Comparison of ENCODE assay signal across 14 mouse cellular contexts in genomic region chr5:139370336-139370735, GRCm38 (mm10). TPM values are rescaled to one million over a fixed set of nuclear protein-coding genes. Genes with fewer than 3 reads are reported as not detected.
A peak's percentile ranks its signal among the peaks of the same experiment; 100 is the strongest.
DNase-seq lines count a peak whose midpoint lies in the region; ATAC-seq and TF ChIP-seq lines count a peak whose summit lies in the region.
"Had no signal": no experiment of that assay in that cellular context is flagged by ENCODE, and none has a peak within 500 bp of the region (broad histone marks: within the 10 kb centered on the region; RNA-seq: fewer than 3 reads in every experiment).

No protein-coding gene starts in this region.

- 65% methylated on average over 6 of the region's 6 CpGs for WGBS in heart, embryonic 13.5 days
- WGBS in lung, postnatal 0 days = 78% methylated on average over 6 of the region's 6 CpGs
- WGBS in embryonic facial prominence, embryonic 13.5 days = 80% methylated on average over 6 of the region's 6 CpGs
- WGBS in neural tube, embryonic 13.5 days = 93% methylated on average over 6 of the region's 6 CpGs
- 85% methylated on average over 6 of the region's 6 CpGs for WGBS in cerebellum, adult 2 months

- TF ChIP-seq POLR2A in cerebellum, adult 2 months (IDR thresholded peaks at IDR 0.05; ENCODE audit: borderline replicate concordance, insufficient read depth, low read length) = no peak

- H3K4me2 ChIP-seq in heart, embryonic 13.5 days = peak overlapping the region; percentile 88
- peak overlapping the region; percentile 85; the same call in 1 of the 2 replicates for H3K4me2 ChIP-seq in lung, postnatal 0 days (replicated peaks; ENCODE audit: low read depth, low read length)
- H3K4me2 ChIP-seq in embryonic facial prominence, embryonic 13.5 days = peak overlapping the region; percentile 83; the same call in 1 of the 2 replicates
- no peak overlapping the region for H3K4me2 ChIP-seq in neural tube, embryonic 13.5 days

- H3K9me3 ChIP-seq in heart, embryonic 13.5 days = no peaks in the 10 kb centered on the region
- H3K9me3 ChIP-seq in lung, postnatal 0 days (ENCODE audit: low read length) = no peaks in the 10 kb centered on the region
- H3K9me3 ChIP-seq in embryonic facial prominence, embryonic 13.5 days = no peaks in the 10 kb centered on the region
- H3K9me3 ChIP-seq in neural tube, embryonic 13.5 days = no peaks in the 10 kb centered on the region

- no peak for TF ChIP-seq EP300 in lung, postnatal 0 days (IDR thresholded peaks at IDR 0.05)

- H3K36me3 ChIP-seq in heart, embryonic 13.5 days = no peaks in the 10 kb centered on the region
- H3K36me3 ChIP-seq in lung, postnatal 0 days (ENCODE audit: insufficient read depth, low read length) = no peaks in the 10 kb centered on the region
- no peaks in the 10 kb centered on the region for H3K36me3 ChIP-seq in embryonic facial prominence, embryonic 13.5 days
- H3K36me3 ChIP-seq in neural tube, embryonic 13.5 days = no peaks in the 10 kb centered on the region

- intact Hi-C loops in heart, postnatal 36 days (cut with DNase I) = no loop called here

- H3K4me1 ChIP-seq in heart, embryonic 13.5 days = peaks cover 35% of the 10 kb centered on the region
- H3K4me1 ChIP-seq in lung, postnatal 0 days (ENCODE audit: insufficient read depth, low read depth, low read length) = peaks cover 12% of the 10 kb centered on the region
- H3K4me1 ChIP-seq in embryonic facial prominence, embryonic 13.5 days = peaks cover 29% of the 10 kb centered on the region
- peaks cover 31% of the 10 kb centered on the region for H3K4me1 ChIP-seq in neural tube, embryonic 13.5 days (replicated peaks)
- peaks cover 7% of the 10 kb centered on the region for H3K4me1 ChIP-seq in cerebellum, adult 2 months (ENCODE audit: control insufficient read depth, insufficient read depth, low read length)

- H3K27ac ChIP-seq in heart, embryonic 13.5 days (replicated peaks) = peak overlapping the region; percentile 45; the same call in 1 of the 2 replicates
- H3K27ac ChIP-seq in lung, postnatal 0 days (ENCODE audit: low read length) = no peak overlapping the region
- H3K27ac ChIP-seq in embryonic facial prominence, embryonic 13.5 days = no peak overlapping the region
- no peak overlapping the region for H3K27ac ChIP-seq in neural tube, embryonic 13.5 days (replicated peaks)
- H3K27ac ChIP-seq in cerebellum, adult 2 months (ENCODE audit: insufficient read depth, low read length) = no peak overlapping the region

- H3K27me3 ChIP-seq in heart, embryonic 13.5 days (replicated peaks) = no peaks in the 10 kb centered on the region
- H3K27me3 ChIP-seq in lung, postnatal 0 days (replicated peaks; ENCODE audit: insufficient read depth, low read length) = no peaks in the 10 kb centered on the region
- H3K27me3 ChIP-seq in embryonic facial prominence, embryonic 13.5 days = no peaks in the 10 kb centered on the region
- H3K27me3 ChIP-seq in neural tube, embryonic 13.5 days = no peaks in the 10 kb centered on the region
- H3K27me3 ChIP-seq in cerebellum, adult 2 months (ENCODE audit: control insufficient read depth, insufficient read depth, low read length) = no peaks in the 10 kb centered on the region

- DNase-seq in heart, postnatal 36 days = no peak
- DNase-seq in lung, postnatal 0 days (ENCODE audit: low spot score) = no peak
- DNase-seq in lung, postnatal 36 days = no peak
- DNase-seq in layer of hippocampus, postnatal 14 days (ENCODE audit: low spot score in 2 of 2) = no peak
- no peak for DNase-seq in cerebellum, adult 2 months
- DNase-seq: embryo, embryonic 11 days; kidney, adult 18-20 months; right cerebral cortex, postnatal 4 days; thymus, postnatal 14 days had no signal

- no peak for ATAC-seq in heart, embryonic 13.5 days (ENCODE audit: extremely low read depth, insufficient number of reproducible peaks, low FRiP score, low TSS enrichment)
- ATAC-seq in lung, postnatal 0 days = no peak
- ATAC-seq in embryonic facial prominence, embryonic 13.5 days (ENCODE audit: insufficient number of reproducible peaks, insufficient read depth, low FRiP score, low TSS enrichment, low read depth) = no peak
- no peak for ATAC-seq in neural tube, embryonic 13.5 days (ENCODE audit: low read depth)

- H3K9ac ChIP-seq in heart, embryonic 13.5 days = peak overlapping the region; percentile 96
- no peak overlapping the region for H3K9ac ChIP-seq in lung, postnatal 0 days (replicated peaks; ENCODE audit: low read depth)
- H3K9ac ChIP-seq in embryonic facial prominence, embryonic 13.5 days = peak overlapping the region; percentile 96; the same call in 1 of the 2 replicates
- 0 out of 2 replicates have a peak overlapping the region, but pooled peaks have one; percentile 93 for H3K9ac ChIP-seq in neural tube, embryonic 13.5 days

- no peak overlapping the region for H3K4me3 ChIP-seq in heart, embryonic 13.5 days
- H3K4me3 ChIP-seq in lung, postnatal 0 days (ENCODE audit: low read depth, low read length) = no peak overlapping the region
- H3K4me3 ChIP-seq in embryonic facial prominence, embryonic 13.5 days = 0 out of 2 replicates have a peak overlapping the region, but pooled peaks have one; percentile 77
- no peak overlapping the region for H3K4me3 ChIP-seq in neural tube, embryonic 13.5 days
- no peak overlapping the region for H3K4me3 ChIP-seq in cerebellum, adult 2 months (replicated peaks; ENCODE audit: insufficient read depth, low read depth, low read length)

- no peak for TF ChIP-seq CTCF in lung, postnatal 0 days (IDR thresholded peaks at IDR 0.05)
- TF ChIP-seq CTCF in cerebellum, adult 2 months (IDR thresholded peaks at IDR 0.05; ENCODE audit: borderline replicate concordance, insufficient read depth, low read depth, low read length) = no peak

RNA-seq across cellular contexts. Expression of gene Gpr146, which starts 7.2 kb away (rescaled TPM):
- polyA plus RNA-seq in heart, embryonic 13.5 days (2015; fragmentation: Nextera tagmentation; extraction: Ambion mirVana) = 7.0 and 8.8 TPM in 2 replicates
- total RNA-seq in heart, postnatal 36 days (2021) = 10 to 100 TPM; 43.6 to 56.2 TPM
- polyA plus RNA-seq in lung, postnatal 0 days (2015; fragmentation: Nextera tagmentation; extraction: Ambion mirVana) = 22.7 and 28.1 TPM in 2 replicates
- 1.7 and 2.5 TPM in 2 replicates for polyA plus RNA-seq in embryonic facial prominence, embryonic 13.5 days (2015; fragmentation: Nextera tagmentation; extraction: Ambion mirVana)
- polyA plus RNA-seq in neural tube, embryonic 13.5 days (2015; fragmentation: Nextera tagmentation; extraction: Ambion mirVana) = 1.8 and 1.9 TPM in 2 replicates
- total RNA-seq in layer of hippocampus, postnatal 14 days (2021) = 10 to 100 TPM; 10.1 to 11.8 TPM
- 16.4 and 17.3 TPM in 2 replicates for polyA plus RNA-seq in cerebellum, adult 2 months (2012; rRNA removed)

RNA-seq across cellular contexts. Expression of gene Cyp2w1, which starts 17.9 kb away (rescaled TPM):
- not detected in 2 replicates for polyA plus RNA-seq in heart, embryonic 13.5 days (2015; fragmentation: Nextera tagmentation; extraction: Ambion mirVana)
- not detected for total RNA-seq in heart, postnatal 36 days (2021)
- polyA plus RNA-seq in lung, postnatal 0 days (2015; fragmentation: Nextera tagmentation; extraction: Ambion mirVana) = not detected in 2 replicates
- polyA plus RNA-seq in embryonic facial prominence, embryonic 13.5 days (2015; fragmentation: Nextera tagmentation; extraction: Ambion mirVana) = 12.8 and 17.0 TPM in 2 replicates
- not detected in 2 replicates for polyA plus RNA-seq in neural tube, embryonic 13.5 days (2015; fragmentation: Nextera tagmentation; extraction: Ambion mirVana)
- not detected for total RNA-seq in layer of hippocampus, postnatal 14 days (2021)
- not detected in 2 replicates for polyA plus RNA-seq in cerebellum, adult 2 months (2012; rRNA removed)
- total RNA-seq: left cerebral cortex, postnatal 14 days; monocyte, adult 5-6 weeks had no signal

RNA-seq across cellular contexts. Expression of gene Cox19, which starts 19.1 kb away (rescaled TPM):
- polyA plus RNA-seq in heart, embryonic 13.5 days (2015; fragmentation: Nextera tagmentation; extraction: Ambion mirVana) = 68.4 and 75.8 TPM in 2 replicates
- total RNA-seq in heart, postnatal 36 days (2021) = 10 to 100 TPM; 80.4 to 83.7 TPM
- polyA plus RNA-seq in lung, postnatal 0 days (2015; fragmentation: Nextera tagmentation; extraction: Ambion mirVana) = 60.5 and 61.6 TPM in 2 replicates
- 88.4 and 108 TPM in 2 replicates for polyA plus RNA-seq in embryonic facial prominence, embryonic 13.5 days (2015; fragmentation: Nextera tagmentation; extraction: Ambion mirVana)
- 113 and 120 TPM in 2 replicates for polyA plus RNA-seq in neural tube, embryonic 13.5 days (2015; fragmentation: Nextera tagmentation; extraction: Ambion mirVana)
- 10 to 100 TPM; 73.6 to 79.4 TPM for total RNA-seq in layer of hippocampus, postnatal 14 days (2021)
- 87.4 and 91.1 TPM in 2 replicates for polyA plus RNA-seq in cerebellum, adult 2 months (2012; rRNA removed)

RNA-seq across cellular contexts. Expression of gene C130050O18Rik, which starts 34.7 kb away (rescaled TPM):
- polyA plus RNA-seq in heart, embryonic 13.5 days (2015; fragmentation: Nextera tagmentation; extraction: Ambion mirVana) = 0.24 and 0.34 TPM in 2 replicates
- total RNA-seq in heart, postnatal 36 days (2021) = under 1 TPM; 0.62 to 0.64 TPM
- 2.2 and 3.3 TPM in 2 replicates for polyA plus RNA-seq in lung, postnatal 0 days (2015; fragmentation: Nextera tagmentation; extraction: Ambion mirVana)
- 3.1 and 3.5 TPM in 2 replicates for polyA plus RNA-seq in embryonic facial prominence, embryonic 13.5 days (2015; fragmentation: Nextera tagmentation; extraction: Ambion mirVana)
- polyA plus RNA-seq in neural tube, embryonic 13.5 days (2015; fragmentation: Nextera tagmentation; extraction: Ambion mirVana) = 0.38 and 0.39 TPM in 2 replicates
- total RNA-seq in layer of hippocampus, postnatal 14 days (2021) = under 1 TPM; 0.17 to 0.21 TPM
- 0.21 and 0.25 TPM in 2 replicates for polyA plus RNA-seq in cerebellum, adult 2 months (2012; rRNA removed)

RNA-seq across cellular contexts. Expression of gene Adap1, which starts 44.9 kb away (rescaled TPM):
- 0.70 and 1.0 TPM in 2 replicates for polyA plus RNA-seq in heart, embryonic 13.5 days (2015; fragmentation: Nextera tagmentation; extraction: Ambion mirVana)
- total RNA-seq in heart, postnatal 36 days (2021) = 1 to 10 TPM; 1.4 to 1.5 TPM
- polyA plus RNA-seq in lung, postnatal 0 days (2015; fragmentation: Nextera tagmentation; extraction: Ambion mirVana) = 3.6 and 4.1 TPM in 2 replicates
- 0.61 and 0.63 TPM in 2 replicates for polyA plus RNA-seq in embryonic facial prominence, embryonic 13.5 days (2015; fragmentation: Nextera tagmentation; extraction: Ambion mirVana)
- polyA plus RNA-seq in neural tube, embryonic 13.5 days (2015; fragmentation: Nextera tagmentation; extraction: Ambion mirVana) = 51.5 and 66.3 TPM in 2 replicates
- total RNA-seq in layer of hippocampus, postnatal 14 days (2021) = 100 to 1,000 TPM; 263 to 264 TPM
- polyA plus RNA-seq in cerebellum, adult 2 months (2012; rRNA removed) = 156 and 163 TPM in 2 replicates

Comparison
In these comparisons a context has a peak if more than half of its experiments do, and no peak if none do; other contexts are left out.
1. RNA of gene Cyp2w1, which starts 17.9 kb away (polyA plus RNA-seq): 12.8 to 17.0 TPM in embryonic facial prominence, embryonic 13.5 days; not detected in lung, postnatal 0 days, not detected in heart, embryonic 13.5 days, not detected in neural tube, embryonic 13.5 days and not detected in cerebellum, adult 2 months; every median in the first group is over 10 times any median in the second.